Mouse (Mus musculus) retina, postnatal 7 days (tissue): ENCODE data around the gene Zfp334.

ENCODE experiments used
- DNase-seq: peaks from one replicate; pipeline ENCODE4 v3.0.0-alpha.2; 2012; ENCODE audit warnings: low read depth, low spot score

Zfp334 gene

DNA sequence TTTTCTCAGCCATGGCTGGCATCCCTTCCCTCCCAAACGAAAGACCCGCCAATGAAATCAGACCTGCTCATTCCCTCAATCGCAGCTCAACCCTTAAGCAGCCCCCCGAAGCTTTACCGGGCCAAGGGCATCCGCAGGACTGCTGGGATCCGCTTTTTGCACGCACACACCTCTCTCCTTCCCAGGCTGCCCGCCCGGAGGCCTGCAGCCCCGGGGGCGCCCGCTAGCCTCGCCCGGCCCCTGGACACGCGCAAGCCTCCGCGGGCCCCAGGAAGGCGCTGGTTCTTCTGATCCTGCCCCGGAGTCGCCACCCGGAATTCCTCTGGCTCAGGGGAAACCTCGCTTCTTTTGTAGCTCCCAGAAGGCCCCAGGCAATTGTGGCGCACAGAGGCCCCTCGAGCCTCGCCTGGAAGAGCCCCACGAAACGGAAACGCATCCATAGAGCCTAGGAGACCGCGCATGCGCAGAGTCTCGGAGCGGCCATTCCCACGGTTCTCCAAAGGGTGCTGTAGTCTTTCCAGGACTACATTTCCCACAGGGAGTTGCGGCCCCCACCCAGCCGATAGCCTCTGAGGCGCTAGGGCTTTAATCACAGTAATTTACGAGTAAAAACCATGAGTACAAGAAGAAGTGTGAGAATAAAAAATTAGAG lies at the start of gene Zfp334:
TSS of gene Zfp334 (minus strand) at position 416 of the 652 bp plus-strand sequence.
- DNase-seq = peak; percentile 94

DNA sequence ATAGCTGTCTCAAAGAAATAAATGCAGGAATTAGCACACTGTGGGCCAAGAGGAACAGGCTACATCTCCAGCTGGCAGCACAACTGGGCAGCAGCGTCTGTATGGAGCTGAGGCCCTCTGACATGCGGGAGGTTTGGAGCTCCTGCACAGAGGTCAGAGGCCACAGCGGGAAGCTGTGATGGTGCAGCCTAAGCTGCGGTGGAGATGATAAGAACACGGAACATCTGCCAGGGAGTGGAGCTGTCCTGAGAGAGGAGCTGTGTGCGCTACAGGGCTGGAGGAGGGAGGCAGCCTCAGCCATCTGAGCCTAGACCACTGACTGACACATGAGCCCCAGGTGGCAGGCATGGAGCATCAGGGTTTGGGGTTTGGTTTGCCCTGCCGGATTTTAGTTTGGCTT lies 40.6 kb upstream of the Zfp334 start:
- no peak for DNase-seq

GRCm38 (mm10) chr2:165420195-165420594 lies 32.1 kb upstream of the Zfp334 start:
- no peak for DNase-seq

GRCm38 (mm10) chr2:165419670-165420111 lies 31.6 kb upstream of the Zfp334 start:
- no peak for DNase-seq

- no peak for DNase-seq
Observed at GRCm38 (mm10) chr2:165418577-165418976, 30.5 kb upstream of the Zfp334 start.

GRCm38 (mm10) chr2:165417291-165417690 lies 29.2 kb upstream of the Zfp334 start:
- DNase-seq = peak; percentile 36

DNA sequence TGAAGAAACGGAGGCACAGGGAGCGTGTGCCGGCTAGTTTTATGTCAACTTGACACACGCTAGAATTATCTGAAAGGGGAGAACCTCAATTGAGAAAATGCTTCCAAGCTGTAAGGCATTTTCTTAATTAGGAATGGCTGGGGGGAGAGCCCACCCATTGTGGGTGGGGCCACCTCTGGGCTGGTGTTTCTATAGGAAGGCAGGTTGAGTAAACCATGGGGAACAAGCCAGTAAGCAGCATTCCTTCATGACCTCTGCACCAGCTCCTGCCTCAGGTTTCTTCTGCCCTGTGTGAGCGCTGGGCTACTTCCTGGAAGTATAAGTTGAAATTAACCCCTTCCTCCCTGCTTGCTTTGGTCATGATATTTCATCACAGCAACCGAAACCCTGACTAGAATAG lies 27.7 kb upstream of the Zfp334 start:
- no peak for DNase-seq

DNA sequence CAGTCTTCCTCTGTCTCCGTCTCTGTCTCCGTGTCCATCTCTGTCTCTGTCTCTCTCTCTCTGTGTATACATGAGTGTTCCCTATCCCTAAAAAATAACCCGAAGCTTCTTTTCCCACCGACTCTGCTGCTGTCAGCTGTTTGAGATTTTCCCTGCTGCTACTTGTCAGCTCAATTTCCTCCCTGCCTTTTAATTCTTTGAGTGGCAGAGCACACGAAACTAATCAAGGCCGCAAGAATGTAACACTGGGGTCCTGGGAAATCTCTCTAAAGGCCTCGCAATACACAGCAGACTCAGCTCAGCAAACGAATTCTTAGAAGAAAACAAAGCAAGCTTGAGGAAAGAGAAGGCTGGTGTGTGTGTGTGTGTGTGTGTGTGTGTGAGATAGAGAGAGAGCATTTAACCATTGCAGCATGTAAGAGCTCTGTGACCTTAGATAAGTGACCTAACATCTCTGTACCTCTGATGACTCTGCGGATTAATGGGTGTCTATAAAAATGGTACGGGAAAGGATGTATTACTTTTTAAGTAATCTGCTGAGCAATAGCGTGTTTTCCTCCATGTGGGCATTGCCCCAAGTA lies 27.2 kb upstream of the Zfp334 start:
- DNase-seq = no peak

GRCm38 (mm10) chr2:165414321-165414720 lies 26.3 kb upstream of the Zfp334 start:
- DNase-seq = no peak

DNA sequence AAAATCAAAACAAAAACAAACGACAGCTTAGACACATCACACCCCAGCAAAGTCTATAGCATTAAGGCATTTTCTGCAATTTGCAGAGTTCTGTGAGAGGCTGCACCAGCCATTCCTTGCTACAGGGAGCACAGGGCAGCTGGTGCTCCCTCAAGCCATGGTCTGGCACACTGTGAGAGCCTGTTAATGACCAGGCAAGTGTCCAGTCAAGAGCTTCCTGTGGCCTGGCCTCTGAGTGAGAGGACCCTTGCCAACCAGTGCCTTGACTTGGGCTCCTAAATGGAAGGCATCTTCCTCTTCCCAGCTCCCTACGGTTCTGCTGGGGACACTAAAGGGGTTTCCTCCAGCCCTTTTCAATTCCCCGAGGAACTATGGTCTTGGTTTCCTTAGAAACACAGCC lies 25.8 kb upstream of the Zfp334 start:
- no peak for DNase-seq

DNA sequence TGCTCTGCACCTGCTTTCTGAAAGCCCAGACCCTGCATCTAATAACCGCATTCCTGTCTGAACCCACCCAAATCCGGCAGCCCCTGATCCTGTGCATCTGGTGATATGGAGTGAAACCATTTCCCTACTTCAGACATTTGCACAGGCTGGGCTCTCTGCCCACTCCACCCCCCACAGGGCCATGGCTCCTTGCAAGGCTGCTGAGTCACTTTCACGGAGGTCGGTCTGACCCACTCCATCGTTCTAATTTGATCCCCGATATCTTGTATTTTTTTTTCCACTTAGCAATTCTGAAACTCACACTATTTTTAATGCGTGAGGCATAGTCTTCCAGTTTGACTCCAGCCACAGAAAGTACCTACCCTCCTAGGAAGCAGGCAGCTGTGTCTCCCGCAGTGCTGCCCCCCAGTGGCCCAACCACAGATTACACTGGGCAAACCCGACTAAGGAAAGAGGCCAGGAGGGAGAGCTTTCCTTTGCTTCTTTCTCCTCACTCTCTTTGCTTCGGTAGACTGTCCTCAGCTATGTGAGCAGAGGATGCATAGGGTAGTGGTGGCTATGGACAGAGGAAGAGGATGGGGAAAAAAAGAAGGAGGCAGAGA lies 19.7 kb upstream of the Zfp334 start:
- no peak for DNase-seq

DNA sequence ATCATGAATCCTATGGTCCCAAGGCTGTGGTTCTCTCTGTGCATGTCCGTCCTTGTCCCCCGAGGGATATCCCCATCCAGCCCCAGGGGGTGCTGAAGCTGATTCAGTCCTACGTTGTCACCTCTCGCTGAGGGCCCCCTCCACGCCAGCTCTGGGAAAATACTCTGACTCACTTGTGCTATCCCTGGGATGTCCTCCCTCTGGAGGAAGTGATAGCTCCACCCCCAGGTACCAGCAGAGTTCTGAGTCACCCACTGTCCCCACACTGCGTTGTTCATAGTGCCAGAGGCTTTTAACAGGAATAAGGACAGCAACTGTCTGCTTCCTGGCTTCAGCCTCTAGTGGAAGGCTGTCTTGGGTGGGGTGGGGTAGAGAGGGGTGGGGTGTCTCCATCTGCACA lies 17.3 kb upstream of the Zfp334 start:
- no peak for DNase-seq

DNA sequence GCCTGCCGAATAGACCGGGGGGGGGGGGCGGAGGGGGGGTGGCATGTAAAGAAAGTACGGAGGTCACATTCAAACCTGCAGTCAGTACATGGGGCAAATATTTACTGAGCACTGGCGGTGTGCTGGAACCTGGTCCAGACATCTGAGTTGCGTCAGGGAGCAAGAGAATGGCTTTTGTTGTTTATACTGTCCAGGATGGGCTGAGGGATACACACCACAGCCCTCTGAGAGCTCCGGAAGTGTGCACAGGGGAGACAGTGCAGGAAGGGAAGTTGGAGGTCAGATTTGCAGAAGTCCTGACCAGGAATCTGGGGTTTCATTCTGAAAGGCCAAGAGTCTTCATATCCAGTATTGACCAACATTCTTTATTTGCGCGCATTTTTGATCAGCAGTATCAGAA lies 16.9 kb upstream of the Zfp334 start:
- no peak for DNase-seq

DNA sequence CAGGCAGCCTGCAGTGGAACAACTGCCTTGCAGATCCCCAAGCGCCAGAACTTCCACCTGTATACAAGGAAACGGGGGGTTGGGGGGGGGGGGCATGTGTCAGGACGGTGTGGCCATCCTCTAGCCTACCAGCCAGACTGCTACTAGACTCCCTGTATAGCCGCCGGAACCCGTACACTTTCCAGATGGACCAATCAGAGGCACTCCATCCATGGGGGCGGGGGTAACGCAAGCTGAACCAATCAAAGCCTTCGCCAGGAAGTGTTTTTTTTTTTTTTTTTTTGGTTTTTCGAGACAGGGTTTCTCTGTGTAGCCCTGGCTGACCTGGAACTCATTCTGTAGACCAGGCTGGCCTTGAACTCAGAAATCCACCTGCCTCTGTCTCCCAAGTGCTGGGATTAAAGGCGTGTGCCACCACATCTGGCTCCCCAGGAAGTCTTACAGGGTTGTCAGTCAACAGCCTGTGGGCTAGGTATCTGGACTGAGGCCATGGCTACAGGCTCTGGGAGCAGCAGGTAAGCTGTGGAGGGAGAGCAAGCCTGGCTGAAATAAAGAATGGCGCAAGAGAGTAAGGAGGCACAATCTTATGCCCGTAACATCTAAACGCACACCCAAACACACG lies 10.2 kb upstream of the Zfp334 start:
- no peak for DNase-seq

DNA sequence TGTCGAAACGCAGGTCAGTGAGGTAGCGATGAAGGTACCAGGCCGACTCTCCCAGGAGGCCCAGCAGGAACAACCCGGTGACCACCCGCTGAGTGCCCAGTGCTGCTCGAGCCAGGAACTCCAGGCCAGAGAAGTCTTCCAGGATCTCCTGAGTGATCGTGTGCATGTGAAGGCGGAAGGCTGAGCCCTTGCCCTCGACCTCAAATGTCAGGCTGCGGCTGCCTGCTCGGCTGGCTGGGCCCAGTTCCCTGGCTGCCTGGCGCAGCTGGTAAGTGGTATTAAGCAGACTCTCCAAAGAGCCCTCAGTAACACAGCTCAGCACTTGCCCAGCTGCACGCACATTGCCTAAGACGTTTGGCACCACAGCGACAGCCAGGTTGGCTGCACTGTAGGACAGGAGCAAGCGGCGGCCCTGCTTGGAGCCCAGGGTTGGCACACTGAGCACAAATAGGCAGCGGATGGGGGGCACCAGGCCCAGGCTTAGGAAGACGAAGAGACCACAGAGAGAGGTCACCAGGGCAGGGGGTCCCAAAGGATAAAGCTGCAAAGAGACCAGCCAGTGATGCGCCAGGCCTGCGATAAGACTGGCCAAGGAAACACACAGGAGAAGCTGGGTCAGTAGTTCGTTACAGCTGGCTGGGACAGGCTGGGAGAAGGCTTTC lies 9.6 kb upstream of the Zfp334 start:
- DNase-seq = no peak

DNA sequence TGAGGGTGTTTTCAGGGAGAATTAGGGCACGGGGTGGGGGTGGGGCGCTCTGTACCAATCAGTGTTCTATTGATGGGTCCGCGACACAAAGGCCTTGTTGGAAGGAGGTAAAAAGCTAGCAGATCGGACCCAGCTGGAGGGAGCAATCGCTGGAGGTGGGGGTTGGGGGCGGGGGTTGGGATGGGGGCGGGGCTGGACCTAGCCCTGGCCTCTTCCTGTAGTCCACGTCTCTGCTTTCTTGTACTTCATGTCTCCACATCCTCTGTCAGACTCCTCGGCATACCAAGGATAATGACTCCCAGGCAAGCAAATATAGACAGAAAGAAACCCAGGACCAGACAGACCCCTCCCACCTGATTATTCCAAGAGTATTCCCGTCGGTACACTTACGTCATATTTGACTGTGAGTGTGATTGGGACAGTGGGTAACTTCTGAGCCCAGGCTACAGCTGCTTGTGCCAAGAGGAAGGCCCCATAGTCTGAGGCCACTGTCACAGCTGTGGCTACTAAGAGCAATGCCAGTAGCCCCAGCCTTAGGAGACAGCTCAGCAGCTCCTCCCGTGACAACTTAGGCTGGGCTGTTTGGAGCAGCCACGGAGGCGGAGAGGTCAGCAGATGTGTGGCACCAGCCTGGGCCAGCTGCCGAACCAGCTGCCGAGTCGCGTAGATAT lies 8.9 kb upstream of the Zfp334 start:
- no peak for DNase-seq

- DNase-seq = no peak
Observed at GRCm38 (mm10) chr2:165392156-165392555, 4.1 kb upstream of the Zfp334 start.

GRCm38 (mm10) chr2:165391561-165391960 lies 3.5 kb upstream of the Zfp334 start:
- DNase-seq = peak; percentile 43

DNA sequence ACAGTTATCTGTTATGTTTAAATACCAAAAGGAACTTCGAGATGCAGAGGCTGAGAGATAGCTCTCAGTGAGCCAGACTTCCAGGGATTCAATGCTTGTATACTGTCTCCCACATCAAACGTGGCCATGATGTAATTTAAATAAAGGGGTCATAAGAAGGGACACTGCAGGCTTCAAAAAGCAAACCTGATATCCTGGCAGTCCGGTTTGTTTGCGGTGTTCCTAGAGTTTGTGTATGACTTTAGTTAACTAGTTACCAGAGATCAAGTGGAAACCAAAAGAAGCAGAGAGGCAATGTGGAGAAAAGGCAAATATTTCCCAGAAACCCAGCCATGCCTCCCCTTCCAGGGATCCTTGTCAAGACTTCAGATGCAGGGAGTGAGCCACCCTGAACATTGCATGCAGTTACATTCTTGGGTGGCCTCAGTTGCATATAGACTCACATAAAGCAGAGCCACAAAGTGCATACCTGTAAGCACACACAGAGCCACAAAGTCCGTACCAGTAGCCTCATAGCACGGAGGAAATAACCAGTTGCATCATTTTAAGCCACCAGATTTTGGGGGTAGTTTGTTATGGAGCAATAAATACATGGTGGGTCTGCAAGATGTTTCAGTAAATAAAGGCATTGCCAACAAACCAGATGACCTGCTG lies 1.4 kb upstream of the Zfp334 start:
- DNase-seq = no peak

- DNase-seq = no peak
Observed at GRCm38 (mm10) chr2:165387370-165387769, 689 bp downstream of the Zfp334 start.

DNA sequence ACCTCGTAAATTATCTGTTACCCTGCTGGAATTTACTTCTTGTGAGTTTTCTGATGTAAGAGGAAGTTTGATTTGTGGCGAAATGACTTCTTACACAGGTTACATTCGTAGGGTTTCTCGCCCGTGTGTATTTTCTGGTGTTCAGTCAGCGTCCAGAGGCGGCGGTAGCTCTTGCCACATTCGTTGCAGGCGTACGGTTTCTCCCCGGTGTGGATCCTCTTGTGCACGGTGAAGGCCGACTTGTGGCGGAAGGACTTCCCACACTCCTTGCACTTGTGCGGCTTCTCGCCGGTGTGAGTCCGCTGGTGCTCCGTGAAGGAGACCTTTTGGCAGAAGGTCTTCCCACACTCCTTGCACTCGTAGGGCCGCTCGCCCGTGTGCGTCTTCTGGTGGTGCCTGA lies 8.0 kb downstream of the Zfp334 start:
- DNase-seq = no peak
